Mouse (Mus musculus) hindbrain, embryonic 12.5 days (tissue): ENCODE results near the gene Plppr3. TPM values are rescaled to one million over a fixed set of nuclear protein-coding genes. Genes with fewer than 3 reads are reported as not detected.

Experiments used
- ATAC-seq: fragments of 200-750 bp; cut with Nextera tagmentation; 2 replicates; pipeline ENCODE4 v1.8.0; 2017; ENCODE audit warnings: moderate TSS enrichment; ENCODE audit not compliant: low FRiP score
- H3K27ac ChIP-seq: fragments of 300-500 bp; sonication (generic); 2 replicates; pipeline ENCODE4 v1.5.1; 2016; ENCODE audit warnings: mild to moderate bottlenecking
- H3K27me3 ChIP-seq: fragments of 300-500 bp; sonication (generic); 2 replicates; pipeline ENCODE4 v1.6.1; 2016; ENCODE audit warnings: mild to moderate bottlenecking
- H3K36me3 ChIP-seq: fragments of 300-500 bp; sonication (generic); 2 replicates; pipeline ENCODE4 v1.6.1; 2016; ENCODE audit warnings: mild to moderate bottlenecking
- H3K4me1 ChIP-seq: fragments of 300-500 bp; sonication (generic); 2 replicates; pipeline ENCODE4 v1.6.1; 2016
- H3K4me2 ChIP-seq: fragments of 300-500 bp; sonication (generic); replicated peaks from 2 replicates; pipeline ENCODE4 v1.6.1; 2016; ENCODE audit warnings: mild to moderate bottlenecking
- H3K4me3 ChIP-seq: fragments of 300-500 bp; sonication (generic); 2 replicates; pipeline ENCODE4 v1.5.1; 2016; ENCODE audit warnings: mild to moderate bottlenecking
- H3K9ac ChIP-seq: fragments of 300-500 bp; sonication (generic); 2 replicates; pipeline ENCODE4 v1.6.1; 2016; ENCODE audit warnings: mild to moderate bottlenecking, moderate library complexity
- H3K9me3 ChIP-seq: fragments of 300-500 bp; sonication (generic); replicated peaks from 2 replicates; pipeline ENCODE4 v1.6.1; 2016; ENCODE audit warnings: mild to moderate bottlenecking
- WGBS: fragments of 180-500 bp; shearing (Covaris S2); methylation state at CpG from one replicate; pipeline ENCODE4 v1.1.7; 2016; 5-methylcytosine and 5-hydroxymethylcytosine counted together
- polyA plus RNA-seq: library from polyadenylated mRNA; unstranded; fragments of >200 nt; fragmentation: Nextera tagmentation; extraction: Ambion mirVana; gene quantifications from 2 replicates; pipeline ENCODE4 v1.2.1, GENCODE M21; 2016

Gene Plppr3
- polyA plus RNA-seq, 1 experiment from 2014 or later = 289 TPM

GRCm38 (mm10) chr10:79879527-79879926 is 5.1 kb upstream of the Plppr3 start:
- Histone ChIP-seq H3K4me2 (no peak overlapping the region), H3K27me3 (peaks cover 43% of the 10 kb centered on the region), H3K36me3 (no peaks in the 10 kb centered on the region), H3K4me1 (peaks cover 28% of the 10 kb centered on the region), H3K4me3 (no peak overlapping the region), H3K9me3 (no peaks in the 10 kb centered on the region), H3K9ac (no peak overlapping the region), H3K27ac (no peak overlapping the region)
- 29% methylated on average over 3 of the region's 3 CpGs for WGBS
- no peak for ATAC-seq

- Histone ChIP-seq H3K27me3 (peaks cover 27% of the 10 kb centered on the region), H3K27ac (no peak overlapping the region), H3K36me3 (no peaks in the 10 kb centered on the region), H3K4me3 (no peak overlapping the region), H3K4me2 (no peak overlapping the region), H3K9me3 (no peaks in the 10 kb centered on the region), H3K9ac (no peak overlapping the region), H3K4me1 (peaks cover 29% of the 10 kb centered on the region)
- ATAC-seq = no peak
- WGBS = 42% methylated on average over 12 of the region's 12 CpGs
These were observed 3.3 kb upstream of the Plppr3 start for GRCm38 (mm10) chr10:79877757-79878156.

DNA sequence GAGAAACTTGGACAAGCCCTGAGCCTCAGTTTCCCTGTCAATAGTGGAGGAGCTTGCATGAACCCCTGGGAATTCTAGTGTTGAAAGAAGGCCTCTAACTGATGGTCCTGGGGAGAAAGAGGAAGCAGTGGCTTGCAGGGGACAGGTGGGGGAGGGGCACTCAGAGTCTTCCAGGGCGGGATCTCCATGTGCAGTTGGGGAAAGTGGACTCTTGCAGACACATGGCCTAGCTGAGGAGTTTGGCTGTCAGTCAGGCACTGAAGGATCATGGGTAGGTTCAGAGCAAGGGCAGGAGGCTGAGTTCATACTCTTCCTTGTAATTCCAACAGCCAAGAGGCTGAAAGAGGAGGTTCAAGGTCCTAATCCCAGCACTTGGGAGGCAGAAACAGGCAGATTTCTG is 2.7 kb upstream of the Plppr3 start:
- Histone ChIP-seq H3K4me2 (no peak overlapping the region), H3K36me3 (no peaks in the 10 kb centered on the region), H3K9ac (no peak overlapping the region), H3K27me3 (peaks cover 22% of the 10 kb centered on the region), H3K9me3 (no peaks in the 10 kb centered on the region), H3K27ac (no peak overlapping the region), H3K4me1 (peaks cover 31% of the 10 kb centered on the region), H3K4me3 (no peak overlapping the region)
- 33% methylated on average over 1 of the region's 1 CpGs for WGBS
- no peak for ATAC-seq

DNA sequence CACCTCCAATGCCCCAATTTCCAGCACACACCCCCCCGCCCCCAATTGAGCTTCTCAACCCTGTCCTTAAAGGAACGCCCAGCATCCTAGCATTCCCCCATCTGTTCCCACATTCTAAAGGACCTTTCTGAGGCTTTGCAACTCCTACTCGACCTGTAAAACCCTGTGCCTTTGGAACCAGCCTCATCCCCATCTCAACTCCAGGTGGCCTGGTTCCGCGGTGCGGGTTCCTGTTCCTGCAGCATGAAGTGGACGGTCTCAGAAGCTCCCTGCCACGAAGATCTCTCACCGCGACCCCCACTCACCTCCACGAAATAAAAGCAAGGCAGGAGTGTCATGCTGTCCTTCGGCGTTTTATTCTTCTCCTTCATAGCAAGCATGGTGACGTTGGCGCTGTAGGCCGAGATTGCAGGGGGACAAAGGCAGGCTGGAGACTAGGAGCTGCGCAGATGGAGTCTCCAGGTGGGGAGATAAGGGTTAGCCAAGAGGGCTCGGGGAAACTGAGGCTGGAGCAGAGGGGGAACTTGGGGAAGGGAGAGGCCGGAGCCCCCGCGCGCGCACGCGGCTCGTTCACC is 632 bp downstream of the Plppr3 start:
- H3K4me3 ChIP-seq = peak overlapping the region; percentile 60
- no peaks in the 10 kb centered on the region for H3K27me3 ChIP-seq
- H3K4me1 ChIP-seq = peaks cover 48% of the 10 kb centered on the region

DNA sequence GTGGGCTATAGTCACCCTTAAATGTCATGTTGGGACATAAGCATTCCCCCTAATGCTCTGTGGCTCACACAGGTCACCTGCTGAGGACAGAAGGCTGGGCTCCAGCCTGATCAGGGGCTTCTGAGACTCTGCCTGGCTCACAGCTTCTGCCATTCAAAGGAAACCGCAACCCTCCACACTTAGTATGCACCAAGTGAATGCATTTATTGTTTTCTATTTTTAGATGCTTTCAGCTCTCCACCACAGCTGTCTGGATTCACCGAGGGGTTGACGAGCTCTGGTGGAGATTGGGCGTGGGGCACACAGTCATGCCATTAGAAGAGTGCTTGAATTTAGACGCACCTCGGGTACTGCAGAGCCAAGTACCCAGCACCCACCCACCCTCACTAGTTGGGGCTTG is 1.1 kb downstream of the Plppr3 start:
- Histone ChIP-seq H3K27me3 (no peaks in the 10 kb centered on the region), H3K9ac (peak overlapping the region; percentile 94), H3K9me3 (no peaks in the 10 kb centered on the region), H3K27ac (peak overlapping the region; percentile 96), H3K4me3 (peak overlapping the region; percentile 60), H3K36me3 (peaks cover 28% of the 10 kb centered on the region), H3K4me2 (peak overlapping the region; percentile 81), H3K4me1 (peaks cover 48% of the 10 kb centered on the region)
- ATAC-seq = no peak; the same call in 1 of the 2 replicates
- 8% methylated on average over 6 of the region's 6 CpGs for WGBS

More for the DNA sequence above, 632 bp downstream of the Plppr3 start:
- Histone ChIP-seq H3K4me2 (peak overlapping the region; percentile 81), H3K9ac (peak overlapping the region; percentile 94), H3K27ac (peak overlapping the region; percentile 96), H3K9me3 (no peaks in the 10 kb centered on the region), H3K36me3 (peaks cover 28% of the 10 kb centered on the region)
- peak; percentile 47 for ATAC-seq
- 1% methylated on average over 26 of the region's 26 CpGs for WGBS

GRCm38 (mm10) chr10:79872862-79873261 is 1.6 kb downstream of the Plppr3 start:
- peak overlapping the region; percentile 94 for H3K9ac ChIP-seq
- peaks cover 48% of the 10 kb centered on the region for H3K4me1 ChIP-seq
- H3K36me3 ChIP-seq = peaks cover 28% of the 10 kb centered on the region
- H3K9me3 ChIP-seq = no peaks in the 10 kb centered on the region
- no peaks in the 10 kb centered on the region for H3K27me3 ChIP-seq
- H3K27ac ChIP-seq = peak overlapping the region; percentile 96
- H3K4me3 ChIP-seq = peak overlapping the region; percentile 60
- 44% methylated on average over 3 of the region's 3 CpGs for WGBS
- peak overlapping the region; percentile 81 for H3K4me2 ChIP-seq
- ATAC-seq = peak; percentile 11; the same call in 1 of the 2 replicates

- H3K4me3 ChIP-seq = peak overlapping the region; percentile 60; the same call in 1 of the 2 replicates
- ATAC-seq = no peak
- peaks cover 35% of the 10 kb centered on the region for H3K36me3 ChIP-seq
- H3K9me3 ChIP-seq = no peaks in the 10 kb centered on the region
- H3K4me1 ChIP-seq = peaks cover 56% of the 10 kb centered on the region
- no peak overlapping the region for H3K27ac ChIP-seq
- H3K4me2 ChIP-seq = peak overlapping the region; percentile 81
- 93% methylated on average over 8 of the region's 8 CpGs for WGBS
- H3K27me3 ChIP-seq = no peaks in the 10 kb centered on the region
- H3K9ac ChIP-seq = no peak overlapping the region; the same call in 1 of the 2 replicates
These were observed 2.6 kb downstream of the Plppr3 start for GRCm38 (mm10) chr10:79871845-79872244.

DNA sequence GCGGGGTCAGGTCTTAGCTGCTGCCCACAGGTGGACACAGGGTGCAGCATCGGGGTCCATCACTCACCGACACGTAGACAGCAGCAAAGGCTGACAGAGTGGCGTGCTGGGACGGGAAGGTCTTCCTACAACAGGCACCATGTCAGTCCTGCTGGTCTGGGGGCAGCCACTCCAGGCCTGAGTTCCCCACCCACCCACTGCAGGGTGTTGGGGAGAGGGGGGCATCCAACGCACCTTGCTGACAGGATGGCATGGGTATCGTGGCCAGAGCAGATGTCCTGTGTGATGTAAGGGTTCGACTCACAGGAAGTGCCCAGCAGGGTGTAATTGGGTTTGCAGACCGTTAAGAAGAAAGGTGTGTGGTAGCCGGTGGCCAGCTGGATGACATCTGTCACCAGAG is 7.8 kb downstream of the Plppr3 start:
- no peaks in the 10 kb centered on the region for H3K9me3 ChIP-seq
- WGBS = 76% methylated on average over 11 of the region's 11 CpGs
- no peaks in the 10 kb centered on the region for H3K27me3 ChIP-seq
- H3K27ac ChIP-seq = peak overlapping the region; percentile 18; the same call in 1 of the 2 replicates
- H3K4me3 ChIP-seq = no peak overlapping the region
- peaks cover 33% of the 10 kb centered on the region for H3K4me1 ChIP-seq
- no peak overlapping the region for H3K9ac ChIP-seq
- no peak overlapping the region for H3K4me2 ChIP-seq
- peaks cover 77% of the 10 kb centered on the region for H3K36me3 ChIP-seq
- ATAC-seq = no peak

DNA sequence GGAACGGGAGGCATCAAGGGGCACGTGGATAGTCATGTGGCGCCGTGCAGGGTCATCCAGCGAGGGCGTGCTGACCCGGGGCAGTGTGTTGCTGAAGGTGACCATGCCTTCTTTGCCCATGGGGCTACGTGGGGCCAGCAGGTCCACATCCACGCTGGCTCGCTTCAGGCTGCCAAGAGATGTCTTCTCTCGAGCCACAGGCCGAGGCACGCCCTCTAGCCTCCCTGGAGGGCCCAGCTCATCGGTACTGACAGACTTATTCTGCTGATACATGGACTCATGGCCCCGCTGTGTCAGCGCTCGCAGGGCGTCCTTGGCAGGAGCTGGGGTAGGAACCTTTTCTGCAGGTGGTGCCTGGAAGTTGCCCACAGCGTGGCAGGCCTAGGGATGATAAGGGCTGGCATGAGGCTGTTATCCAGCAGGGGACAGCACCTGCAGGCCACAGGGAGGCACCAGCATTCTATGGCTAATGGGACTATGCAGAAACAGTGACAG is 8.6 kb downstream of the Plppr3 start:
- ATAC-seq = no peak
- 71% methylated on average over 19 of the region's 19 CpGs for WGBS

GRCm38 (mm10) chr10:79865189-79865601 is 9.2 kb downstream of the Plppr3 start:
- Histone ChIP-seq H3K4me1 (peaks cover 23% of the 10 kb centered on the region), H3K9ac (0 out of 2 replicates have a peak overlapping the region, but pooled peaks have one; percentile 6), H3K4me2 (no peak overlapping the region), H3K27ac (peak overlapping the region; percentile 57), H3K4me3 (no peak overlapping the region), H3K36me3 (peaks cover 80% of the 10 kb centered on the region), H3K9me3 (no peaks in the 10 kb centered on the region), H3K27me3 (no peaks in the 10 kb centered on the region)
- ATAC-seq = peak; percentile 20; the same call in 1 of the 2 replicates
- WGBS = 70% methylated on average over 12 of the region's 12 CpGs

More for the DNA sequence above, 8.6 kb downstream of the Plppr3 start:
- Histone ChIP-seq H3K27ac (peak overlapping the region; percentile 57), H3K4me2 (no peak overlapping the region), H3K9ac (no peak overlapping the region; the same call in 1 of the 2 replicates), H3K36me3 (peaks cover 77% of the 10 kb centered on the region), H3K27me3 (no peaks in the 10 kb centered on the region), H3K9me3 (no peaks in the 10 kb centered on the region), H3K4me1 (peaks cover 27% of the 10 kb centered on the region), H3K4me3 (no peak overlapping the region)

DNA sequence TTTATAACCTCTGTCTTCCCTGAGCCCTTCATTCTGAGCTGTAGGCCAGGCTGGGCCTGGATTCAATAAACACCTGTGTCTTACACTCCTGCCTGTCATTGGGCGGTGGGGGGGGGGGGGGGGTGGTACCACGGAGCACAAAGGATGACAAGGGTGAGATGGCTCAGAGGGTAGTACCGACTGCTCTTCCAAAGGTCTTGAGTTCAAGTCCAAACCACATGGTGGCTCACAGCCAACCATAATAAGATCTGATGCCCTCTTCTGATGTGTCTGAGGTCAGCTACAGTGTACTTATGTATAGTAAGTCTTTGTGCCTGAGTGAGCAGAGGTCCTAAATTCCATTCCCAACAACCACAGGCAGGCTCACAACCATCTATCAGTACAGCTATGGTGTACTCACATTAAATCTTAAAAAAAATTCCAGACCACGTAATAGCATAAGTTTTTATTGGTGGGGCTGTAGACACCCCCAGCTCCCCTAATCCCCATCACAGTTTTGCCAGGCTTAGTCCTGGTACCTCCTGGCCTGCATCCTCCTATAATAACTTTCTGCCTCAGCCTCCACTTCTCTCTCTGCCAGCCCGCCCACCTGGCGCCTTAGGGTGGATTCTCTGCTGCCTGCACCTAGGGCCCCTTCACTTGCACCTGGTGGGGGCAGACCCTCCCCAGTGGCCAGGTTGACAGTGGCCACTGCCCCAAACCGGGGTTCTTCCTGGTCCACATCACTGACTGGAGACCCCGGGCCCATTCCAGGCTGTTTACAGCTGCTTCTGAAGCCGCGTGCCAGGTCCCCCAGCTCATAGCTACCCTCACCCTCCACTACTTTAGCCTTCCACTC is 9.9 kb downstream of the Plppr3 start:
- ATAC-seq = peak; percentile 42
- no peak overlapping the region for H3K4me2 ChIP-seq
- H3K9me3 ChIP-seq = no peaks in the 10 kb centered on the region
- peak overlapping the region; percentile 57 for H3K27ac ChIP-seq
- H3K27me3 ChIP-seq = no peaks in the 10 kb centered on the region
- 0 out of 2 replicates have a peak overlapping the region, but pooled peaks have one; percentile 6 for H3K9ac ChIP-seq
- H3K4me3 ChIP-seq = no peak overlapping the region
- WGBS = 61% methylated on average over 10 of the region's 10 CpGs
- H3K36me3 ChIP-seq = peaks cover 81% of the 10 kb centered on the region
- peaks cover 19% of the 10 kb centered on the region for H3K4me1 ChIP-seq

GRCm38 (mm10) chr10:79862925-79863324 is 11.5 kb downstream of the Plppr3 start:
- Histone ChIP-seq H3K9me3 (no peaks in the 10 kb centered on the region), H3K36me3 (peaks cover 90% of the 10 kb centered on the region), H3K27me3 (no peaks in the 10 kb centered on the region), H3K27ac (0 out of 2 replicates have a peak overlapping the region, but pooled peaks have one; percentile 4), H3K4me1 (peaks cover 26% of the 10 kb centered on the region), H3K4me3 (no peak overlapping the region), H3K9ac (no peak overlapping the region), H3K4me2 (no peak overlapping the region)
- no peak for ATAC-seq
- WGBS = 76% methylated on average over 10 of the region's 10 CpGs
